Mouse (Mus musculus): ENCODE measurements at regions not wholly inside any gene's neighbourhood (a gene's known extent, or its start where the extent isn't known, plus 50 kb on each side); places are given as distances from the start of the nearest gene placed in this dataset.
"Not testable (repeated sequence)": the region's sequence is repeated elsewhere in the genome, so short reads cannot be mapped to it uniquely, and the experiment has no call there.

GRCm38 (mm10) chr13:45130516-45131249 is 52.2 kb downstream of the Gm9817 start:
- DNase-seq, result no peak

DNA sequence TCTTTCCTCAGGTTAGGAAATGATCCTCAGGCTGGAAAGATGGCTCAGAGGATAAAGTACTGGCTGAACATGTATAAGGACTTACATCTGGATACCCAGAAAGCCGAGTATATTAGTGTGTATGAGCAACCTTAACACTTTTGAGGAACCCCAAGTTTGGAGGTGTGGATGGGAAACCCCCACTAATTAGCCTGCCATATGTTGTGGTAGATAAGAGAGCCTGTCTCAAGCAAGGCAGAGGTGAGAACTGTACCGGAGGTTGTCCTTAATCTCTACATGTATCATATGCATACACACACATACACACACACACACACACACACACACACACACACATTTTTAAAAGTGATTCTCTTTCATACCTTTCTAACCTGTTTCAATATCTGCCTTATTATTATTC is 62.1 kb downstream of the Gm9817 start:
- no peak for DNase-seq

DNA sequence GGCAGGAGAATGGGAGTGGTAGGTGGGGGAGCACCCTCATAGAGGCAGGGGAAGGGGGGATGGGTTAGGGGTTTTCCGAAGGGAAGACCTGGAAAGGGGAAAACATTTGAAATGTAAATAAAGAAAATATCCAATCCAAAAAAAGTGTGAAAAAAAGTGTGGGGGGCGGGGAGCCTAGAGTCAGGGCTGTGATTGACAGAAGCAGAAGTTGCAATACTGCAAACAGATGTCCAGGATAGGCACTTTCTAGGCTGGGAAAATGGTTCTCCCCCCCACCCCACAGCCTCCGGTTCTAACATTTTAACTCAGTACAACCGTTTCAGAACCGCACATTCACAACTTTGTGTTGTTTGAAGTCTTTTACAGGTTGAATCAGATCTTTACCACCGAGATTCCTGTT is 66.6 kb downstream of the Gm9817 start:
- DNase-seq, result no peak

DNA sequence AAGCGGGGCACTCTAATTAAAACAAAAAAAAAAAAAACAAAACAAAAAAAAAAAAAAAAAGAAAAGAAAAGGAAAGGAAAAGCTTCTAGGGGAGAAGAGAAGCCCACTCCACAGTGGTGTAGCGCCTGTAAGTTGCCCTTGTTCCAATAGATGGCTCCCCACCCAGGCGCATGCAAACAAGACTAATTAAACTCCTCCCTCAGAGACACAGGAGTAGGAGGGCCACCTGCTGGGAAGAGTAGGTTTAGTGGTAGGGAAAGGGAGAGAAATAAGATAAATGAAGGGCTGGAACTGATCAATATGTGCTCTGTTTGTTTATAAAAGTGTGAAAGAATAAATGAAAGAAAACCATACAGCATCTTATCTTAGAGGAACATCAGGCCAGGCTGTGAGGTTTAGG is 77.7 kb downstream of the Gm9817 start:
- DNase-seq, result no peak

- no peak for DNase-seq
These were observed 78.5 kb downstream of the Gm9817 start for GRCm38 (mm10) chr13:45156982-45157381.

GRCm38 (mm10) chr13:45160281-45160680 is 81.8 kb downstream of the Gm9817 start:
- no peak for DNase-seq

GRCm38 (mm10) chr13:45164001-45164778 is 85.7 kb downstream of the Gm9817 start:
- DNase-seq, result no peak

GRCm38 (mm10) chr13:45165159-45165558 is 86.7 kb downstream of the Gm9817 start:
- DNase-seq, result no peak

GRCm38 (mm10) chr13:45169716-45170115 is 91.2 kb downstream of the Gm9817 start:
- no peak for DNase-seq

GRCm38 (mm10) chr13:45173139-45173538 is 94.6 kb downstream of the Gm9817 start:
- DNase-seq, result no peak

DNA sequence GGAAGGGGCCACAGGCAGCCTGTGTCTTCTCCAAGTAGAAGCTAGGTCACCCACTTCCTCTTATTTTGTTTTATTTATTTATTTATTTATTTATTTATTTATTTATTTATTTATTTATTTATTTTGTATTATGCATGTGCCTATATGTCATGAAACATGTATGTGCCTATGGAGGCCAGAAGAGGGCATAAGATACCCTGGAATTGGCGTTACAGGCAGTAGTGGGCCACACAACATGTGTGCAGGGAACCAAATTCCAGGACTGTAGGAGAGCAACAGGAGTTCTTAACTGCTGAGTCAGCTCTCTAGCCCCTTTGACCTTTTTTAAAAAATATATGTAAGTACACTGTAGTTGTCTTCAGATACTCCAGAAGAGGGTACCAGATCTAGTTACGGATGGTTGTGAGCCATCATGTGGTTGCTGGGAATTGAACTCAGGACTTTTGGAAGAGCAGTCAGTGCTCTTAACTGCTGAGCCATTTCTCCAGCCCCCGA is 97.3 kb downstream of the Gm9817 start:
- DNase-seq, result not testable (repeated sequence)

DNA sequence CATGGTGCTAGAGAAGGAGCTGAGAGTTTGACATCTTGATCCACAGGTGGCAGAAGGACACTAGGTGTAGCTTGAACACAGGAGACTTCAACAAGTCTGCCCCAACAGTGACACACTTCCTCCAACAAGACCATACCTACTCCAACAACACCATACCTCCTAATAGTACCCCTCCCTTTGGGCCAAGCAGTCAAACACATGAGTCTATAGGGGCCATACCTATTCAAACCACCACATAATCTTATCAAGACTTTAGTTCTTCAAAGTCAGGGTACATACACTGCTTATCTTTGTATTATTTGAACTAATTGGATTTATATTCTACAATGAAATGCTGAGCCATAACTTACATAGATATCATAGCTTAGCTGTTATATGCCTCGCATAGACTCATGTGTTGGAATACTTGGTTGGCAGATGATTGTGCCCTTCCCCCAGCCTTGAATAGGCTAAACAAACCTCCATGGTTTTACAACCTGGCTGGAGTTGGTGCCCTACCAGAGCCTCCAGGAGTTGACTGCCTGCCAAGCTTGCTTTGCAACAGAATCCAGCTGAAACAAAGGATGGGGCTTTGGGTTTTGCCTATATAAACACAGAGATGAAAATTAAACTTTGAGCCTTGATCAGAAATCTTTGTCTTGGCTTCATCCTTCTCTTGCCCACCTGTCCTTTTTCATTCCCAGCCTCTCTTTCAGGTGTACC is 103.2 kb downstream of the Gm9817 start:
- DNase-seq, result no peak

DNA sequence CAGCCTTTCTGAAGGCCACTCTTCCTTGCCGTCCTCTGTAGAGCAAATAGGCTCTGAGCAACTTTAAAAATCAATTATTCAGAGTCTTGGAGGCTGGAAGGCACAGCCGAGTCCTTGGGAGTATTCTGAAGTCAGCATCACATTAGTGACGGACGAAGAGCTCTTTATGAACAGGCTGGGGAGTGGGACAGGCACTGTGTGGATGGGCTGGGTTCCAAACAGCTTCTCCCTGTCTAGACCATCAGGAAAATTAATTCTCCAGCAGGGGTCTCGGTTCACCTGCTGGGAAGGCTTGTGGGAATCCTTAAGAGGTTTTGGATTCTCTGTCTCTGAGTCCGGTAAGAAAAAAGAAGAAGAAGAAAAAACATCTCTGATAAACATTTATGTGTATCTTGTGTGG is 110.9 kb downstream of the Gm9817 start:
- DNase-seq, result no peak

- DNase-seq, result no peak
These were observed 111.7 kb downstream of the Gm9817 start for GRCm38 (mm10) chr13:45190151-45190550.

GRCm38 (mm10) chr13:45192079-45192478 is 113.6 kb downstream of the Gm9817 start:
- DNase-seq, result no peak

GRCm38 (mm10) chr13:45195562-45195961 is 117.1 kb downstream of the Gm9817 start:
- DNase-seq, result no peak

DNA sequence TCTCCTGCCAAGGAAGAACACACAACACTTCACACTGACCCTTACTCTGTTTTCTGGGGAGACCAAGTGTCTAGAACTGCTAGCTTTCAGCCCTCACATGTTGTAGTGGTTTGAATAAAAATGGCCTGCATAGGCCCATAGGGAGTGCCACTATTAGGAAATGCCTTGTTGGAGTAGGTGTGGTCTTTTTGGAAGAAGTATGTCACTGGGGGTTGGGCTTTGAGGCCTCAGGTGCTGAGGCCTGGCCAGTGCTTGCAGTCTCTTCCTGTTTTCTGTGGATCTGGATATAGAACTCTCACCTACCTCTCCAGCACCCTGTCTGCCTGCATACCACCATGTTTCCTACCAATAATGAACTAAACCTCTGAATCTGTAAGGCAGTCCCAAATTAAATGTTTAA is 117.9 kb downstream of the Gm9817 start:
- DNase-seq, result no peak

GRCm38 (mm10) chr13:45200511-45201120 is 122.1 kb downstream of the Gm9817 start:
- no peak for DNase-seq

- DNase-seq, result no peak
These were observed 126.4 kb downstream of the Gm9817 start for GRCm38 (mm10) chr13:45204856-45205255.

DNA sequence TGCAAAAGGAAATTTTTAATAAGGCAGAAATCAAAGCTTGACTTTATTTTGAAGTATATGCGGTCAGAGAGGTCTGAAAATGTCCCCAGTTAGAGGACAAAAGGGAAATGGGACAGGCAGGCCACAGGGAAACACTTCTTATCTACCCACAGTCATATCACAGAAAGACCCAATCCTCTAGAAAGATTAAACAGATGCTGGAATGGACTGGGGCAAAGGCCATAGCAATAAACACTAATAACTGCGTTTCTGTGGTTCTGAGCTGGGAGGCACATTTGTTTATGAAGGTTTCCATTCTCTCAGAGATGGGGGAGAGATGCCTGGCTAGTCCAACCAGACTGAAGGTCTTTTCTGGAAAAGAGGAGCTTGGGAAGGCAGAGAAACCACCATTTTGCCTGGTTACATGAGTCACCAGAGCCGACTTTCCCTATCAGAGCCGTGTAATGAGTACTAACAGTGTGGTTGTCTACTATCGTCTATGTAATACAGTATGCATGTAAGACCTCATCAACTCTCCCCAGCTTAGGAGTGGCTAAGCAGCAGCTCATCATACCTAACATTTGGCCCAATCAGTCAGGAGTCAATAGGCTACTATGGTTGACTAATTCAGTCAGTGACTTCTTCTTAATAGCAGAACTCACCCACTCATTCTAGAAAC is 130.2 kb downstream of the Gm9817 start:
- no peak for DNase-seq

DNA sequence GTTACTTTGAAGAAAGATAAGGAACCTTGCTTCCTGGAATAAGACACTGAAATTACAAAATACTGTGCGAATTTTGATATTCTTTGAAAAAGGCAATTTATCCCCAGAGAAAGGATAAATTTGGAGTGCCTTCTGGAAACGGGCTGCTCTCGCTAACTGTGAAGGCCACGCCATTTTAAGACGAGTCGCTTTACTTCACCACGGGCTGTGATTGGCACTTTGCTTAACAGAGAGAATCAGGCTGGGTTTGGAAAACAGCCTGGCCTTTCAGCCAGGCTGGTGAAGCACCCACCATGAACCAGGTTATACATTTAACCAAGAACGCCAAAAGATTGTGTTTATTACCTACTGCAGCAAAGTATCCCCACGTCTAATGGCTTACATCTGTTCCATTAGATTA is 132.7 kb downstream of the Gm9817 start:
- DNase-seq, result no peak
